Mouse (Mus musculus) kidney, postnatal 0 days (tissue): ENCODE results near the gene 4921504E06Rik. TPM values are rescaled to one million over a fixed set of nuclear protein-coding genes. Genes with fewer than 3 reads are reported as not detected.

Experiments used
- ATAC-seq: fragments of 200-750 bp; cut with Nextera tagmentation; replicated peaks from 2 replicates; pipeline ENCODE4 v1.8.0; 2017; ENCODE audit warnings: low read depth, moderate number of reproducible peaks, moderate TSS enrichment, moderate library complexity; ENCODE audit not compliant: low FRiP score
- DNase-seq: peaks from one replicate; pipeline ENCODE4 v3.0.0-alpha.2; 2016; ENCODE audit warnings: low spot score
- H3K27ac ChIP-seq: fragments of 300-500 bp; sonication (generic); 2 replicates; pipeline ENCODE4 v1.5.1; 2014; ENCODE audit warnings: mild to moderate bottlenecking
- H3K27me3 ChIP-seq: fragments of 300-500 bp; sonication (generic); 2 replicates; pipeline ENCODE4 v1.6.1; 2014; ENCODE audit warnings: low read length, mixed read lengths; ENCODE audit not compliant: insufficient read depth
- H3K36me3 ChIP-seq: fragments of 300-500 bp; sonication (generic); 2 replicates; pipeline ENCODE4 v1.6.1; 2014; ENCODE audit warnings: low read length, mixed read lengths; ENCODE audit not compliant: insufficient read depth
- H3K4me1 ChIP-seq: fragments of 300-500 bp; sonication (generic); replicated peaks from 2 replicates; pipeline ENCODE4 v1.6.1; 2014; ENCODE audit warnings: antibody characterized with exemption, low read length, mixed read lengths; ENCODE audit not compliant: insufficient read depth
- H3K4me2 ChIP-seq: fragments of 300-500 bp; sonication (generic); 2 replicates; pipeline ENCODE4 v1.6.1; 2014; ENCODE audit warnings: mild to moderate bottlenecking, low read length, moderate library complexity, mixed read lengths
- H3K4me3 ChIP-seq: fragments of 300-500 bp; sonication (generic); replicated peaks from 2 replicates; pipeline ENCODE4 v1.5.1; 2014; ENCODE audit warnings: low read depth, low read length
- H3K9ac ChIP-seq: fragments of 300-500 bp; sonication (generic); 2 replicates; pipeline ENCODE4 v1.6.1; 2014; ENCODE audit warnings: low read depth, low read length
- H3K9me3 ChIP-seq: fragments of 300-500 bp; sonication (generic); replicated peaks from 2 replicates; pipeline ENCODE4 v1.6.1; 2016; ENCODE audit warnings: low read length, inconsistent platforms, mixed read lengths
- CTCF ChIP-seq: IDR thresholded peaks from 2 replicates; pipeline ENCODE4 v1.5.1; 2016; ENCODE audit warnings: antibody characterized with exemption, low read depth, mild to moderate bottlenecking, moderate library complexity
- WGBS: fragments of 180-500 bp; shearing (Covaris S2); extraction: QIAGEN DNeasy Blood & Tissue Kit; methylation state at CpG from one replicate; pipeline ENCODE4 v1.1.7; 2014; 5-methylcytosine and 5-hydroxymethylcytosine counted together
- polyA plus RNA-seq: library from polyadenylated mRNA; unstranded; fragments of >200 nt; fragmentation: Nextera tagmentation; extraction: Ambion mirVana; gene quantifications from 2 replicates; pipeline ENCODE4 v1.2.1, GENCODE M21; 2015

The 4921504E06Rik gene
- polyA plus RNA-seq, result not detected in 2 replicates

DNA sequence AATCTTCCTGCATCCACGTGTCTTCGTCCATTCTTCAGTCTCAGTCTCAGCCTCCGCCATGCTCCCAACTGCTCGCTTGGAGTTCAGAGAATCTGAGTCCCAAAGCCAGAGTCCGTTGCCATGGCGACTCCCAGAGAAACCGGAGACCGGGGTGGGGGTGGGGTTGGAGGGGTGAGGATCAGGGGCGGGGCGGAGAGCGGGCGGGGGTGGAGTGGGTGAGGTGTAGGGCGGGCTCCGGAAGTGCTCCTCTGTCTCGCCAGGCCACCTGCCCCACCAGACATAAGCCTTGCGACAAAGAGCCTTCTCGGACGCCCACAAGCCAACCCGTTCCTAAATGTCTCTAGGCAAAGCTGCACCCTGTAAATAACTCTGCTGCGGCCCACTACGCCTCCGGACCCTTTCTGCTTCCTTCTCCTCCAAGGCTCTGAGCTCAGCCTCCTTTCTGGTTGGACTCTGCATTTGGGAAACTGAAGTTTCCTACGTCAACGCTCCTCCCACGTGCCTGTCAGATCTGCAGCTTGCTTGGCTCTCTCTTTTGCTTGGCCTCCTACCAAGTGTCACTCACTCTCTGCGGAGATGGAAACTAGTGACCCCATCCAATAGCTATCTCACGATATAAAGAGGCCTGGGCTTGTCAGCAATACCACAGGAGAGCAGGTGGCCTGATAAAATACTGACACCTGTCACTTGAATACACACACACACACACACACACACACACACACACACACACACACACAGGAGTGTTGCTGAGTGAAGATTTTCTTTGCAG is at the start of gene 4921504E06Rik:
TSS of gene 4921504E06Rik (minus strand) at position 94 of the 772 bp plus-strand sequence.
- 1% methylated on average over 27 of the region's 27 CpGs for WGBS
- DNase-seq (peak; percentile 83), ATAC-seq (peak; percentile 93)
- Histone ChIP-seq H3K36me3 (no peaks in the 10 kb centered on the region), H3K9me3 (no peaks in the 10 kb centered on the region), H3K27ac (peak within 1 kb of the TSS; percentile 64), H3K9ac (peak within 1 kb of the TSS; percentile 31; the same call in 1 of the 2 replicates), H3K4me2 (peak within 1 kb of the TSS; percentile 62), H3K4me3 (peak within 1 kb of the TSS; percentile 39), H3K4me1 (peaks cover 6% of the 10 kb centered on the region), H3K27me3 (no peaks in the 10 kb centered on the region)
- no peak for TF ChIP-seq CTCF

DNA sequence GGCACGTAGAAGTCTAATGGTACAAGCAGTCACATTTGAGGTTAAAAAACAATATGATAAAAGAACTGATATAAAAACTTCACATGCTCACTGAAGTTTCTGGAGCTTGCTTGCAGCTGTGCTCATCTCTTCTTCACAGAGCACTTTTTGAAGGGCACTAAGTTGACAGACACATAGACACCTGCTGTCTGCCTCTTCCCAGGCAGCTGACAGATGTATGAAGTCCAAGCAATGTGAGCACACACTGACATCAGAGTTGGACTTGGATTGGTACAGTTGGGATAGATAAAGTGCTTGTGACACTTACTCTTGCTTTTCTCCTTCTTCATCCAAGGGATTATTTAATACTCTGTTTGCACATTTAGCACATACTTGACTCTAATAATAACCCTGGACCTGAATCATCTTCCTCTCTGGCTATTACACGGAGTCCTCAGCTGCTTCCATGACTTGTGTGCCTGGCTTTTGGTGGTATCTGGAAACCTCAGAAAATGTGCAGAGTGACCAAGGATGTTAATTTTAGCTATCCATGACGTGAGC is 47.7 kb upstream of the 4921504E06Rik start:
- DNase-seq (no peak), ATAC-seq (no peak)
- Histone ChIP-seq H3K4me3 (no peak overlapping the region), H3K36me3 (no peaks in the 10 kb centered on the region), H3K9me3 (no peaks in the 10 kb centered on the region), H3K4me1 (no peaks in the 10 kb centered on the region), H3K9ac (no peak overlapping the region), H3K27me3 (no peaks in the 10 kb centered on the region), H3K27ac (no peak overlapping the region), H3K4me2 (no peak overlapping the region)
- no peak for TF ChIP-seq CTCF
- WGBS, result 79% methylated on average over 3 of the region's 3 CpGs

DNA sequence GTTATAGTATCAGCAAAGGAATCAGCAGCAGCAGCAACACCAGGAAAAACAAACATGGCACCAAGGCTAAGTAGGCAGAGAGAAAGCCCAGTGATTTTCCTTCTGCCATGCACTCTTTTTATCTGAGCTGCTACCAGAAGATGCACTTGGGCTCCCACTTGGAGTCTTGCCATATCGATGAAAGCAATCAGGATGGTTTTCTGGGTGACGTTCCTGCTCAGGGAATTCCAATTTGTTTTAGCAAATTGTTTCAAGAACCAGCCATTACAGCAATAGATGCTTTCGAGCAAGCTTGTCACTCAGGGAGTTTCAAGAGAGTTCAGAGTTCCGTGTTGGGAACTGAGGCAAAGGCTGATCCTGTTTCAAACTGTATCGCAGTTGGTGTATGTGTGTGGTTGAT is 47.1 kb upstream of the 4921504E06Rik start:
- Histone ChIP-seq H3K9me3 (no peaks in the 10 kb centered on the region), H3K4me3 (no peak overlapping the region), H3K27me3 (no peaks in the 10 kb centered on the region), H3K27ac (no peak overlapping the region), H3K4me1 (no peaks in the 10 kb centered on the region), H3K36me3 (no peaks in the 10 kb centered on the region), H3K4me2 (no peak overlapping the region), H3K9ac (no peak overlapping the region)
- no peak for TF ChIP-seq CTCF
- DNase-seq (no peak), ATAC-seq (no peak)
- WGBS, result 82% methylated on average over 5 of the region's 5 CpGs

DNA sequence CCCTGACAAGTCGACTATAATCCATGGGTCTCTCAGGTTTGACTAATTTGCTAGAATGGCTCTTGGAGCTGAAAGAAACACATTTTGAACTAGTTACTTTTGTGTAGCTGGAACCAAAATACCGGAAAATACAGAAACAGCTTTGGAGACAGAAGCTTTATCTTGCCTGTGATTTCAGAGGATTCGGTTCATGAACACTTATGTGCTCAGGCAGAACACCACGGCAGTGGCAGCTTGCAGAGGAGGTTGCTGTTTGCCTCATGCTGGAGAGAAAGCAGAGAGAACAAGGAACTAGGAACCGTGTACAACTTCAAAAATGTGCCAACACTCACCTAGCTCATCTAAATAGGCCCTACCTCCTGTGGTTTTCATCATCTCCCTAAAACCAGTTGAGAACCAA is 46.1 kb upstream of the 4921504E06Rik start:
- Histone ChIP-seq H3K9ac (no peak overlapping the region), H3K4me1 (no peaks in the 10 kb centered on the region), H3K27me3 (no peaks in the 10 kb centered on the region), H3K4me2 (no peak overlapping the region), H3K4me3 (no peak overlapping the region), H3K9me3 (no peaks in the 10 kb centered on the region), H3K36me3 (no peaks in the 10 kb centered on the region), H3K27ac (no peak overlapping the region)
- WGBS, result 67% methylated on average over 5 of the region's 5 CpGs
- ATAC-seq, result no peak
- TF ChIP-seq CTCF, result no peak
- DNase-seq, result no peak

DNA sequence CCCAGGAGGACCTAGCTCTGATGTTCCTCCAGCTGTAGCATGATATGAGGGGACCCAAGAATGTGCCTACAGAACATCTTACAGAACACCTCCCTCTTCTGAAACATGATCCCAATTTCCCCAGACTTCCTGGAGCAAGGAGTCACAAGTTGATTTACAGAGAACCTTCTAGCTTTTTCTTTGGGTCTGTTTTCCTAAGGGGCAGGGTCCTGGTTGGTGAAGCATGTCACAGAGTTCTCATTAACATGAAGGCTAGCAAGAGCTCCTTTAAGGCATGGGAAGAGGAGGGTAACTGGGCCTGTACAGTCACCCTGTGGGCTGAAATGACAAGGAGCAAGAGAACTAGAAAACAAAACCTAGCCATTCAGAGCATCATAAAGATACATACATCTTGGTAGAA is 43.3 kb upstream of the 4921504E06Rik start:
- Histone ChIP-seq H3K4me3 (no peak overlapping the region), H3K4me2 (no peak overlapping the region), H3K27ac (no peak overlapping the region), H3K9ac (no peak overlapping the region), H3K36me3 (no peaks in the 10 kb centered on the region), H3K4me1 (no peaks in the 10 kb centered on the region), H3K9me3 (no peaks in the 10 kb centered on the region), H3K27me3 (no peaks in the 10 kb centered on the region)
- no peak for TF ChIP-seq CTCF
- DNase-seq (peak; percentile 54), ATAC-seq (peak; percentile 71)

DNA sequence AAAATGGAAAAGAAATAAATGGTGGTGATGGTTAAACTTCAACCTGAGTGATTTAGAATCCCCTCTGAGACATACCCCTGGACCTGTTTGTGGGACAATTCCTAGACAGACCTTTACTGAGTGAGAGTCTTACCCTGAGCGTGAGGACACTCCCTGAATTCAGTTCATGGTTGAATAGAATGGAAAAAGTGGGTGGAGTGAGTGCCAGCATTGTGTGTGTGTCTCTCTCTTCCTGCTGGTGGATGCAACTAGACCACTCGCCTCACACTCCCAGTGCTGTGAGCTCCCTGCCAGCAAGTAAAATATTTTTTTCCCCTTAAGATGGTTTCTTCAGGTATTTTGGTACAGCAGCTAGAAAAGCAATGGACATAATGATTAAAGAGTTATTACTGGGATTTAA is 42.7 kb upstream of the 4921504E06Rik start:
- Histone ChIP-seq H3K27me3 (no peaks in the 10 kb centered on the region), H3K9ac (no peak overlapping the region), H3K4me2 (no peak overlapping the region), H3K4me3 (no peak overlapping the region), H3K4me1 (no peaks in the 10 kb centered on the region), H3K27ac (no peak overlapping the region), H3K9me3 (no peaks in the 10 kb centered on the region), H3K36me3 (no peaks in the 10 kb centered on the region)
- ATAC-seq (no peak), DNase-seq (no peak)
- 59% methylated on average over 2 of the region's 2 CpGs for WGBS
- TF ChIP-seq CTCF, result no peak
